Mouse (Mus musculus) lung, adult 2 months (tissue): ENCODE measurements around the gene Rspry1.

Source experiments
- CTCF ChIP-seq: fragments of 200-500 bp; IDR thresholded peaks from 2 replicates; pipeline ENCODE4 v1.5.1; 2011; ENCODE audit warnings: mild to moderate bottlenecking, low read length, control low read depth; ENCODE audit not compliant: insufficient read depth
- POLR2A ChIP-seq: fragments of 200-500 bp; IDR thresholded peaks from 2 replicates; pipeline ENCODE4 v1.6.1; 2011; ENCODE audit warnings: low read depth, mild to moderate bottlenecking, control low read depth, low read length, borderline replicate concordance; ENCODE audit errors: extremely low read depth

GRCm38 (mm10) chr8:94695994-94696384, 94.3 kb downstream of the Rspry1 start, which contains the start of gene Pllp:
- no peak for TF ChIP-seq CTCF
- TF ChIP-seq POLR2A, result peak; percentile 64; the same call in 1 of the 2 replicates
